Mouse (Mus musculus): Measurements from ENCODE around the gene Ctc1. TPM values are rescaled to one million over a fixed set of nuclear protein-coding genes. Genes with fewer than 3 reads are reported as not detected.

The Ctc1 gene
- polyA plus RNA-seq (2017; shearing (Covaris generic)), result 15.3 TPM

DNA sequence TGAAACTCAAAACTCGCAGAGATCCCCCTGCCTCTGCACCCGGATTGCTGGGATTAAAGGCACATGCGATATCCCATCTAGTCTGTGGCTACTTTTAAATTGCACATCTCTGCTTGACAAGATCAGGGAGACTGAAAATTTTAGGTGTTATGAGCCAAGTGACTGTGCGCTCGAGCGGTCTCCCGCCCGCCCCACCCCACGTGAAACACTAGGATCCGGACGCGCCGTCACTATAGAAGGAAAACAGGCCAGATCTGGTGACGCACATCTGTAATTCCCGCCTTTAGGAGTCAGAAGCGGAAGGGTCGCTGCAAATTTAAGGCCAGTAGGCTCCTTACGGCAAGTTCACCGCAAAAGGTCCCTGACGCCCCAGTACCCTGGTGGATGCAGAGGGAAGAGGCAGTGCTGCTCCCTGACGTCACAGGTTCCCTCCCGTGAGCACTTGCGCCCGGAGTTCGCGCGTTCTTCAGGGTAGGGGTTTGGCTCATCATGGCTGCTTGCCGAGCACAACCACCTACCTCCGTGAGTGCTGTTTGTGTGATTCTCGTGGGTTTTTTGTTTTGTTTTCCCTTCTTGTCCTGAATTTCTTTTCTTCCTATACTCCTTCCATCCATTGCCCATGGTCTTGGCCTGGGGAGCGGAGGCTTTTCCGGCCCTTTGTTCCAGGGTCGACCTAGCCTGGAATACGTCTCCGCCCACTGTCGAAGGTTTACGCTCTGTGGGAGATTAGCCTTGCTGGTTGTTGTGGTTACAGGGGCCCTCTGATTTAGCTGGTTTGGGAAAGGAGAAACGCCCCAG is at the start of gene Ctc1:
Gene Ctc1, plus strand, starts transcription at position 268 of the 798 bp plus-strand sequence.

DNA sequence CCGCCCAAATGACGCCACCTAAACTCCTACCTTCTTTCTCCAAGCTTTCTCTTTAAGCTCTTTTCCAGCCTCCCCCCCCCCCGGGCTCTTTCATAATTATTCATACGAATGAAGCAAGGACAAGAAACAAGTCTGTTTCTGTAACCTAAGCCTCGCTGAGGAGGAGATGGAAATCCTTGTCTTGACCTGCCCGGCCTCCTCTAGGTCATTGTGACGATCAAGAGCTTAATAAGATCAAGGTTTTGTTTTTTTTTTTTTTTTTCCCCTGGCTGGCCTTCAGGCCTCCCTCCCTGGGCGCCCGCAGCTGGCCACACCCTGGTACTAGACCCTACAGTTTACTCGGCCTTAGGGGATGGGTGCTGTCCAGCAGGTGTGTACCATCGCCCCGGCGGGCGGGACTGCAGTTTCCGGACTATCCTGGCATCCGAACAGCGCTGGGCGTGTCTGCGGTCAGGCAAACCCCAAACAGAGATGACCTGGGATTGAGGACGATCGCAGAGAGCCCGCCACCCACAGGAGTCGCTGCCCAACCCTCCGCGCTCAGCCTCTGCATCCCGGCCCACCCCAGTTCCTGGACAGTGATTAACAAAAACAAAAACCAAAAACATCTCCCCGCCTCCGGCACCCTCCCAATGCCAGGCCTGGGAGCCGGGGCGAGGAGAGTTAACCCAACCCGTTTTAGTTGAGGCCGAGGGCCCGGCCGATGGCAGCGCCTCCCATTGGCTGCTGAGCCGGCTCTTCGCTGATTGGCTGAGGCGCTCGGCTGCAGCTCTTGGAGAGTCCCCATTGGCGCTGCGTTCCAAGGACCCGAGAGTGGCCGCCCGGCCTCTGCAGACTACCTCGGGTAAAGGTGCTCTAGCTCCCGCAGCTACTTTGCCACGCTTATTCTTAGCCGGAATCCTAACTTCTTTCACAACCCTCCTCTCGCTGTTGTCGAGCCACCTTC is 48.1 kb upstream of the Ctc1 start, which contains the start of gene Slc25a35:
Gene Slc25a35, plus strand, starts transcription at position 795 of the 946 bp plus-strand sequence.

DNA sequence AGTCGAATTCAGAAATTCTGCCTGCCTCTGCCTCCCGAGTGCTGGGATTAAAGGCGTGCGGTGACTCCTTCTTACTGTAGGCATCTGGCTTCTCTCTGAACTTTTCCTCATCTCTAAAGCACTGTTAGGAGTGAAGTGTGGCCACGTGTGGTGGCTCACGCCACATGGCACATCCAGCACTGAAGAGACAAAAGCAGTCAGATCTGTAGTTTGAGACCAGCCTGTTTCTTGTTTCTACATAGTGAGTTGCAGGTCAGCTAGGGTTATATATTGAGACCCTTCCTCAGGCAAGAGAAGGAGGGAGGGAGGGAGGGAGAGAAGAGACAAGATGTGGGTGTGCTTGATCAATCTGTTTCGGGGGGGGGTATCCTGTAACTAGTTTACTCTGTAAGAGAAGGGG is 40.6 kb upstream of the Ctc1 start, which contains the start of gene Rangrf:
Gene Rangrf, minus strand, starts transcription at position 101 of the 400 bp plus-strand sequence.

DNA sequence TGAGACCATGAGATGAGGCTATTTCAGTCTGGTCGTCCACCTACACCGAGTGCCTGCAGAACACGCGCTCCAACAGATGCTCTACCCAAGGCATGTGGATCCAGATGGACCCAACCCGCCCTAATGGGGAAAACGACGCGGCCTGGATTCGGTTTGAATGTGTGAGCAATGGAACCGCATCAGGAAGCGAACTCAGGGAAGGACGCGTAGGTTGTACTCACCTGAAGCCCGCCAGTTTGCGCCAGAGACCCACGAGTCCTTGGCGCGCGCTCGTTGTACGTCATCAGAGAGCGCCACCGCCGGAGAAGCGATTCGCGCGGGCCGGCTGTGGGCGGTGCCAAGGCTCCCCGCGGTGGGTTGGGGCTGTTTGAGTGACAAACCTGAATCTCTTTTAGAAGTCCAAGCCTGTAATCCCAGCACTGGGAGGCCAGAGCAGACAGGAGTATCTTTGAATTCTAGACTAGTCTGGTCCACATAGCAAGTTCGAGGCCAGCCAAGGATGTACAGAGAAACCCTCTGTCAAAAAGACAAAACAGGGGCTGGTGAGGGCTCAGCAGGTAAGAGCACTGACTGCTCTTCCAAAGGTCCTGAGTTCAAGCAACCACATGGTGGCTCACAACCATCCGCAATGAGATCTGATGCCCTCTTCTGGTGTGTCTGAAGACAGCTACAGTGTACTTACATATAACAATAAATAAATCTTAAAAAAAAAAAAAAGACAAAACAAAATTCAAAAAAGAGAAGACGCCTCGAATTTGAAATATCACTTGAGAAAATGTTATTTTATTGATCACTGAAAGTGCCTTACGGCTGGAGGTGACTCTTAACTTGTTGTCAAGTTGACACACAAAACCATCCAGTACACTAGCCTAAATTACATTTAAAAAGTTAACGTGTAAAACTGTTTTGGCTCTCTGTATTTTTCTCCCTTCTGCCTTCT is 7.3 kb upstream of the Ctc1 start, which contains the start of gene Pfas:
Gene Pfas, minus strand, starts transcription at position 279 of the 940 bp plus-strand sequence.

DNA sequence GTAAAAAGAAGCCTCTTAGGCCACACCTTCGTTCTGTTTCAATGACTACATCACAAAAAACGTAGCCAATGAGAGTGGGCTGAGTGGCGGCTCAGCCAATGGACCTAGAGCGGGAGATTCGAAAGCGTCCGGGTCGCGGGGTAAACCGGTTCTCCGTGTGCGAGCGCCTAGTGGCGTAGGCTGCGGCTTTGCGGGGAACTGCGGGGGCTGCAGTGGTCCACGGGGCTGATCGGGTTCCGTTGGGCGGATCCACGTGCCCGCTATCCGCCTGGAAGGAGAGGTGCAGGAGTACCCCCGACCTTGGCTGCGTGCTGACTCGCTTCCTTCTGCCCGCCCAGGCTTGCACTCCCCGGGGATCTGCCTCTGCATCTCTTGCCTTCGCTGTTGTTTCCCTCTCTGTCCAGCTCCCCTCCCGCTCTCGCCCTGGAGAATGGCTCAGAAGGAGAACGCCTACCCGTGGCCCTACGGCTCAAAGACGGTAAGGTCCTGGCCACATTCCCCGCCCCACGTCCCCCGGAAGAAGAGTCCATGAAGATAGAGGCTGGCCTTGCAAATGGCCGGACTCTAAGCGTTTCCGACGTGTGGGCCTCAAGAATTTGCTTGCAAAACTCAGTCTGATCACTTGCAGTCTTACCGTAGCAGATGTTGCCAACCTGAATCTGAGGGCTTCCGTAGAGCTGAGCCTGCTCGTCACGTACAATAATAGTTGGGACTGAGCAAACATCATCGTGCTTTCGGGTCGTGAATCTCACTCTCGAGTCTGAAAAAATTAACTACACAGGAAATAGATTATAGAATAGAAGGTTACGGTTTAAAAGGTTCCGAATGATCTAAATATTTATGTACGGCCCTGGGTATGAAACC is 30.1 kb downstream of the Ctc1 start, which contains the start of gene Aurkb:
Gene Aurkb, plus strand, starts transcription at position 117 of the 864 bp plus-strand sequence.

DNA sequence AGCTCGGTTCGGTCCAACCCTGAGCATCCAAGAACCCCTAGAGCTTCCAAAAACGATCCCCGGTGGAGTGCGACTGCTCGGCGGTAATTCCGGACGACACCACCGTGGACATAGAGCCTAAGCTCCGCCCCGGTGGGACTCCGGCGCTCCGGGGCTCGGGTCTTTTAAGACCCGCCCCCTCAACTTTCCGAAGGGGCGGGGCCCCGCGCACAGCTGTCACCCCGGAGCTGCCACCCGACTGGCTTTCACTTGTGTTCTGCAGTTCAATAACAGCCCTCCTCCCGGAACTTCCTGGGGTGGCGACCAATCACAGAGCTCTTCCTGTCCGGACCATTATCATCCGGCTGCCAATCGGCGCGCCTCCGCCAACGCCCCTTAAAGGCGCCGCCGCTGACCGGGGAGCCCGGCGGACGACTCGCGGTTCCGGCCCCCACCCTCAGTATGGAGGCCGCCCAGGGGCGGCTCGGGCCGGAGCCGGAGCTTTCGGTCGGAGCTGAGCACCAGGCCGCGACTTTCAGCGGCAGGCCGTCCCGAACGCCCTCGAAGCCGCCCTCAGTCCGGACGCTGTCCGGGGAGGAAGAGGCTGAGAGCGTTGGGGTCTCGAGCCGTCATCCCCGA is 43.8 kb downstream of the Ctc1 start, which contains the start of gene Borcs6:
Gene Borcs6, plus strand, starts transcription at position 361 of the 618 bp plus-strand sequence.

DNA sequence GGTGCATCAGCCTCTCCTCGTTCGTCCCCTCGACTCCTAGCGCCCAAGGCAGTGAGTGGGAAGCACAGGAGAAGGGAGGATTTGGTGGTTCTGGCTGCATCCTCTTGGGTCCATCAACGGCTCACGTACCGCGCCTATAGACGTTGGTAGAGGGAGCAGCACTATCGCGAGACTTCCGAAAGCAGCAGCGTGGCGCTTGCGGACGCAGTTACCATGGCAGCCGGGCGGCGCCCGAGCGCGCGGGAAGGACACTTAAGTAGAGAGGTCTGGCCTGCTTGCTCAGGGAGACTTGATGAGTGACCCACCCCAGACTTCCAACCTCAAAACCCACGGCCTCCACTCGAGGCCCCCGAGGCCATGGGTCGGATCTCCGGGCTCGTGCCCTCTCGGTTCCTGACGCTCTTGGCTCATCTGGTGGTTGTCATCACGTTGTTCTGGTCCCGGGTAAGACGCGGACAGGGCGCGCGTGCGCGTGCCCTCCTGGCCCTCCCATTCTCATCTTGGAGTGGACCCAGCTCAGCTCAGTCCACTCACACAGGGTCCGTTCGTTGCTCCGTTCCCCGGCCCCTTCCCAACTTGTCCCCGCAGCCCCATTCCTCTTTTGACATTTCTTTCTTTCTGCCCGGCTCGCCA is 55.0 kb downstream of the Ctc1 start, which contains the start of gene Tmem107:
Gene Tmem107, plus strand, starts transcription at position 217 of the 633 bp plus-strand sequence.

Other genes starting within 250 kb of the Ctc1 start
- gene Ndel1, start 144.1 kb upstream of the Ctc1 start, polyA plus RNA-seq (2017; shearing (Covaris generic)), result 155 TPM
- gene Rnf222, start 127.4 kb upstream of the Ctc1 start, polyA plus RNA-seq (2017; shearing (Covaris generic)), result not detected
- 791 TPM for gene Rpl26, start 114.3 kb upstream of the Ctc1 start, polyA plus RNA-seq (2017; shearing (Covaris generic))
- gene Odf4, start 88.8 kb upstream of the Ctc1 start, polyA plus RNA-seq (2017; shearing (Covaris generic)), result 0.48 TPM
- 0.24 TPM for gene Arhgef15, start 58.4 kb upstream of the Ctc1 start, polyA plus RNA-seq (2017; shearing (Covaris generic))
- gene Slc25a35, start 47.8 kb upstream of the Ctc1 start, polyA plus RNA-seq (2017; shearing (Covaris generic)), result 4.6 TPM
- gene Rangrf, start 40.7 kb upstream of the Ctc1 start, polyA plus RNA-seq (2017; shearing (Covaris generic)), result 3.6 TPM
- gene Pfas, start 7.5 kb upstream of the Ctc1 start, polyA plus RNA-seq (2017; shearing (Covaris generic)), result 1.8 TPM
- 2.2 TPM for gene Aurkb, start 29.7 kb downstream of the Ctc1 start, polyA plus RNA-seq (2017; shearing (Covaris generic))
- 5.9 TPM for gene Borcs6, start 43.8 kb downstream of the Ctc1 start, polyA plus RNA-seq (2017; shearing (Covaris generic))
- gene Tmem107, start 54.9 kb downstream of the Ctc1 start, polyA plus RNA-seq (2017; shearing (Covaris generic)), result 13.6 TPM
- 250 TPM for gene Vamp2, start 72.6 kb downstream of the Ctc1 start, polyA plus RNA-seq (2017; shearing (Covaris generic))
- gene Per1, start 79.3 kb downstream of the Ctc1 start, polyA plus RNA-seq (2017; shearing (Covaris generic)), result 81.1 TPM
- 0.35 TPM for gene Hes7, start 104.5 kb downstream of the Ctc1 start, polyA plus RNA-seq (2017; shearing (Covaris generic))
- 0.63 TPM for gene 9130213A22Rik, start 106.7 kb downstream of the Ctc1 start, polyA plus RNA-seq (2017; shearing (Covaris generic))
- 0.69 TPM for gene Aloxe3, start 110.0 kb downstream of the Ctc1 start, polyA plus RNA-seq (2017; shearing (Covaris generic))
- not detected for gene Alox12b, start 141.1 kb downstream of the Ctc1 start, polyA plus RNA-seq (2017; shearing (Covaris generic))
- 0.57 TPM for gene Alox8, start 181.9 kb downstream of the Ctc1 start, polyA plus RNA-seq (2017; shearing (Covaris generic))
- gene Gucy2e, start 221.1 kb downstream of the Ctc1 start, polyA plus RNA-seq (2017; shearing (Covaris generic)), result 0.10 TPM

Data from effector memory CD4-positive, alpha-beta T cell, adult 7 months (primary cell).